Mouse (Mus musculus) lung, postnatal 36 days (tissue): ENCODE measurements at regions not wholly inside any gene's neighbourhood (a gene's known extent, or its start where the extent isn't known, plus 50 kb on each side); places are given as distances from the start of the nearest gene placed in this dataset.

ENCODE experiments used
- DNase-seq: peaks from one replicate; pipeline ENCODE4 v3.0.0; 2022; ENCODE audit warnings: mixed read lengths

DNA sequence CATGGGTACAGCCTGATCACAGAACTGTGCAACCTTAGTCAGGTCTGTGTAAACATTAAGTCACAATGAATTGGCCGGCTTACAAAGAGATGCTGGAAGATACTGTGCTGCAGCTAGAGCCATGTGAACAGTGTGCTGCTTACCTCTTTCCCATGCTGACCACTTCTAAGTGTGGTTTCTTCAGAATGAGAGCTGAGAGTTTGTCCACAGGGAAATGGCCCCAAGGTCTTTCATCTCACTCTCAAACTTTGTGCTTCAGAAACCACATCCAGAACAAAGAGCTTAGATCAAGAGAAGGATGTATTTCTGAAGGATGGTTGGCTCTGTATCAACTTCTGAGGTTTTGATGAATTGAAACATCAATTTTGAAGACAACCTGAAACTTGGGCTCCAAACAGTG is 165.7 kb downstream of the Lrrc3b start:
- DNase-seq: no peak

DNA sequence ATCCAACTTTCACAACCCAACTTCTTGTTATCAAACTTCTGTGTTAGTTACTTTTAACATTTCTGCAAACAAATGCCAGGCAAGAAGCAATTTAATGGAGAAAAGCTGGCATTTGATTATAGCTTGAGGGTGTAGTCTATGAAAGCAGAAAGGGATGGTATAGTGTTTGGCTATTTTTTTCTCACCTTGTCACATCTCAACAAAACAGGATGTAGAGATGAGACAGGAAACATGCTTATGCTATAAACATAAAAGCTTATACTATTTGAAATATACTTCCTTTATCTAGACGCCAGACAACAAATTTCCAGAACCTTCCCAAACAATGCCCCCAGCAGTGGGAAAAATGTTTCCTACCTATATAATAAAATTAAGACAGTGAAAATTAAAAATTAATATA is 166.4 kb downstream of the Lrrc3b start:
- DNase-seq: no peak

DNA sequence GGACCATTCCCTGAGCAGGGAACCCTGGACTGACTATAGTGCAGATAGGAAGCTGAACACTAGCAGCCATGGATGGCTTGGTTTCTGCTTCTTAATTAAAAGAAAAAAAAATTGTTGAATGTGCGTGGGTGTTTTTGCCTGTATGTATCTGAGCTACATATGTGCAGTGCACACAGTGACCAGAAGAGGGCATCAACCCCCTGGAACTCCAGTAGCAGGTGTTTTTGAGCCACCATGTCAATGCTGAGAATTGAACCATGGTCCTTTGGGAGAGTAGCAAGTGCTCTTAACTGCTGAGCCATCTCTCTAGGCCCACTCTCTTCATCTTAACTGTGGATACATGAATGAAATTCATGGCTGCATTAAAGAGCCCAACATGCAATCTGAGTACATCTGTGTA is 172.5 kb downstream of the Lrrc3b start:
- DNase-seq: peak; percentile 14

DNA sequence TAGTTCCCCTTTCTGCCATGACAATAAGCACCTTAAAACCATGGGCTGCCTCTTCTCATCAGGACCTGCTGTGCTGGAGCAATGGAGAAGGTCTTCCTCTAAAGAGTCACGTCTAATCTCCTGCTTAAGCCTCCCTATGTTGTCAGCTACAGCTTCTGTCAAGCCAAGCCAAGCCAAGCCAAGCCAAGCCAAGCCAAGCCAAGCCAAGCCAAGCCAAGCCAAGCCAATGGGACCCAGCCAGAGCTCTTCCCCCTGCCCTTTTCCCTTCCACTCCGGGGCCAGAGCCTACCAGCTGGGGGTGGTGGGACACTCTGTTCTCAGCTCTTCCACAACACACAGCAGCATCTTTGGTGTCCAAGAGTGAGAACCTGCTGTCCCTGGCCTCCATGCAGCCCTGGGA is 175.8 kb downstream of the Lrrc3b start:
- DNase-seq: no peak

DNA sequence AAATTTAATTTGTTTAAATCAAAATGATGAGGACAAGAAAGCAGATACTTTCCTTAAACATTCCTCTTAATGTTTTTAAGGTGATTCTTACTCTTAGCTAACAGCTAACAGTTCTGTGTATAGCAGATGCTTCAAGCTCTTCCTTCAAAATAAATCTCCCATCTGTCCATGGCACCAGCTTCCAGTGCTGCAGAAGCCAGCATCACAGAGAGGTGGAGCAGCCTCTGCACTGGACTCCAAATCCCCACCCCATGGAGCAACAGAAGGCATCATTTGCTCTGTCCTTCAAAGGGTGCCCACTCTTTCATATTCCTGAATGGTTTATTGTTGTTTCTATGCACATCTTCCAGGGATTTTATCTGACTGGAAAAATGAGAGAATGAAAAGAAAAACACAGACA is 183.1 kb downstream of the Lrrc3b start:
- DNase-seq: no peak

DNA sequence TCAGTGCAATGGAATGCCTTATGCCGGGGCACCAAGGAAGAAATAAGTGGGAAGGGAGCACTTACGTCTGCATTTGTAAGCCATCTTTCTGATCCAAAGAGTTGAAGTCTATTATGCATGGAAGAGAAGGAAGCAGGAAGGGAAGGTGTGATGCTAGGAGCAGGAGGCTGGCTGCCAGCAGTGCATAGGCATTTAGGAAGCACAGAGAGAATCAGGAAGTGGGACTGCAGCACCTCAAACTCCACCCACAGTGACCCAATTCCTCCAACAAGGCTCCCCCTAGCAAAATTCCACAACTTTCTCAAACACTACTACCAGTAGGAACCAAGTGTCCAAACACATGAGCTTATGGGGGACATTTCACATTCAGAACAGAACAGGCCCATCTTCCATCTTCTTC is 233.2 kb downstream of the Lrrc3b start:
- no peak for DNase-seq

DNA sequence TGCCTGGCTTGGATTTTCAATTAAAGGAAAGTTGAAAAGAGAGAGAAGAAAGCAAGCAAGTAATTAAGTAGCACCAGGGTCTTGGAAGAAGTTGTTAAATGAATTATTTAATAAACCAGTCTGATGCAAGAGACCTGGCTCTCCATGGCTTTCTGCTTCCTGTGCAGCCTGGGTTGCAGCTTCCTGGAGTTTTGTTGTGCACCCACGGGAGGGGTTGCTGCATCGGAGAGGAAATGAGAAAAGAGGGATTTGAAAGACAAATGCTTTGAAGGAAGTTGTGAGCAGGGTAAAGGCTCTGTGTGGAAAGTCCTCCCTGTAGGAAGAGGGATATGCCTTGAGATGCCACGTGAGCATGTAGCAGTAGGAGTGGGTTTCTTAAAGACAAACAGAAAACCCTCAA is 234.5 kb downstream of the Lrrc3b start:
- DNase-seq: no peak
